In genomic region chr9:32049546-32049945, GRCm38 (mm10) we compare ENCODE assay signal across 24 mouse cellular contexts.
A peak's percentile ranks its signal among the peaks of the same experiment; 100 is the strongest.
DNase-seq lines count a peak whose midpoint lies in the region; ATAC-seq and TF ChIP-seq lines count a peak whose summit lies in the region.
"Had no signal": no experiment of that assay in that cellular context is flagged by ENCODE, and none has a peak within 500 bp of the region (broad histone marks: within the 10 kb centered on the region; RNA-seq: fewer than 3 reads in every experiment).

No protein-coding gene starts in this region.

- H3K4me2 ChIP-seq in kidney, embryonic 16.5 days (replicated peaks; ENCODE audit: low read depth, low read length) = no peak overlapping the region
- H3K4me2 ChIP-seq: embryonic facial prominence, embryonic 13.5 days; forebrain, embryonic 12.5 days; forebrain, embryonic 15.5 days; heart, embryonic 11.5 days; hindbrain, embryonic 12.5 days had no signal

- no peak overlapping the region for H3K4me3 ChIP-seq in heart, embryonic 10.5 days
- H3K4me3 ChIP-seq in kidney, embryonic 16.5 days (ENCODE audit: low read length) = no peak overlapping the region
- H3K4me3 ChIP-seq in liver, adult 2 months (ENCODE audit: insufficient read depth, low read depth, low read length) = no peak overlapping the region
- H3K4me3 ChIP-seq: embryonic facial prominence, embryonic 10.5 days; embryonic facial prominence, embryonic 13.5 days; erythroblast, embryonic 14.5 days; forebrain, embryonic 12.5 days; forebrain, embryonic 15.5 days; heart, adult 2 months; hindbrain, embryonic 12.5 days had no signal

- TF ChIP-seq CTCF in liver, adult 2 months (IDR thresholded peaks at IDR 0.05; ENCODE audit: low read depth, low read length) = no peak

- no peaks in the 10 kb centered on the region for H3K36me3 ChIP-seq in heart, embryonic 10.5 days
- no peaks in the 10 kb centered on the region for H3K36me3 ChIP-seq in kidney, embryonic 16.5 days (ENCODE audit: insufficient read depth, low read length)
- H3K36me3 ChIP-seq in liver, adult 2 months (ENCODE audit: control insufficient read depth, insufficient read depth, low read length) = no peaks in the 10 kb centered on the region
- H3K36me3 ChIP-seq: embryonic facial prominence, embryonic 10.5 days; embryonic facial prominence, embryonic 13.5 days; forebrain, embryonic 12.5 days; forebrain, embryonic 15.5 days; hindbrain, embryonic 12.5 days had no signal

- peaks cover 28% of the 10 kb centered on the region for H3K4me1 ChIP-seq in heart, embryonic 10.5 days
- peaks cover 23% of the 10 kb centered on the region for H3K4me1 ChIP-seq in kidney, embryonic 16.5 days (ENCODE audit: insufficient read depth, low read length)
- peaks cover 17% of the 10 kb centered on the region for H3K4me1 ChIP-seq in liver, adult 2 months (ENCODE audit: control insufficient read depth, insufficient read depth, low read length)
- H3K4me1 ChIP-seq: forebrain, embryonic 15.5 days had no signal

- peaks cover 28% of the 10 kb centered on the region; the same call in 1 of the 2 replicates for H3K79me2 ChIP-seq in liver, adult 2 months (ENCODE audit: control insufficient read depth, insufficient read depth, low read length)

- no peak for ATAC-seq in kidney, embryonic 16.5 days (ENCODE audit: low FRiP score, low TSS enrichment)
- ATAC-seq: activated CD4-positive, CD25-positive, alpha-beta regulatory T cell, adult 4 months; forebrain, embryonic 15.5 days had no signal

- 74% methylated on average over 6 of the region's 6 CpGs for WGBS in heart, embryonic 10.5 days
- 78% methylated on average over 6 of the region's 6 CpGs for WGBS in kidney, embryonic 16.5 days
- WGBS in liver, adult 2 months = 52% methylated on average over 6 of the region's 6 CpGs

- peak; percentile 41 for DNase-seq in heart, adult 11 months
- no peak for DNase-seq in heart, embryonic 10.5 days (ENCODE audit: low spot score)
- peak; percentile 60 for DNase-seq in kidney, adult 9 months
- peak; percentile 48 for DNase-seq in liver, adult 2 months (ENCODE audit: extremely low read depth, low read depth, low spot score)
- DNase-seq in liver = no peak
- no peak for DNase-seq in right cerebral cortex, postnatal 14 days
- DNase-seq: adrenal gland, adult 8-10 months; adrenal gland, postnatal 25 days; cerebellum, adult 11-12 months; cerebellum, adult 8-10 months; cerebellum, postnatal 10 days; cerebellum, postnatal 36 days; embryo, embryonic 11 days; gastrocnemius, postnatal 25 days; heart, adult 2 months had no signal

- no peaks in the 10 kb centered on the region for H3K9me3 ChIP-seq in heart, embryonic 10.5 days
- H3K9me3 ChIP-seq in kidney, embryonic 16.5 days (ENCODE audit: low read length) = no peaks in the 10 kb centered on the region
- H3K9me3 ChIP-seq: embryonic facial prominence, embryonic 10.5 days; embryonic facial prominence, embryonic 13.5 days; forebrain, embryonic 12.5 days; forebrain, embryonic 15.5 days; hindbrain, embryonic 12.5 days had no signal

- no peak overlapping the region for H3K9ac ChIP-seq in kidney, embryonic 16.5 days (replicated peaks; ENCODE audit: low read length)
- no peak overlapping the region for H3K9ac ChIP-seq in liver, adult 2 months (ENCODE audit: low read depth, low read length)
- H3K9ac ChIP-seq: embryonic facial prominence, embryonic 13.5 days; forebrain, embryonic 12.5 days; forebrain, embryonic 15.5 days; hindbrain, embryonic 12.5 days had no signal

- no peak for TF ChIP-seq POLR2A in liver, adult 2 months (IDR thresholded peaks at IDR 0.05; ENCODE audit: extremely low read depth, insufficient read depth, low read length)

- H3K27me3 ChIP-seq in heart, embryonic 10.5 days (ENCODE audit: insufficient read depth, poor library complexity, severe bottlenecking) = no peaks in the 10 kb centered on the region
- no peaks in the 10 kb centered on the region for H3K27me3 ChIP-seq in kidney, embryonic 16.5 days (ENCODE audit: insufficient read depth, low read length)
- H3K27me3 ChIP-seq in liver, adult 2 months (ENCODE audit: control insufficient read depth, insufficient read depth, low read length) = no peaks in the 10 kb centered on the region
- H3K27me3 ChIP-seq: embryonic facial prominence, embryonic 13.5 days; forebrain, embryonic 12.5 days; forebrain, embryonic 15.5 days; hindbrain, embryonic 12.5 days had no signal

- H3K27ac ChIP-seq in heart, embryonic 10.5 days = no peak overlapping the region
- no peak overlapping the region for H3K27ac ChIP-seq in kidney, embryonic 16.5 days (ENCODE audit: low read length)
- no peak overlapping the region for H3K27ac ChIP-seq in liver, adult 2 months (replicated peaks; ENCODE audit: insufficient read depth, low read depth, low read length)
- H3K27ac ChIP-seq: embryonic facial prominence, embryonic 10.5 days; embryonic facial prominence, embryonic 13.5 days; forebrain, embryonic 12.5 days; forebrain, embryonic 15.5 days; heart, adult 2 months; hindbrain, embryonic 12.5 days had no signal

Comparison
In these comparisons a context has a peak if more than half of its experiments do, and no peak if none do; other contexts are left out.
1. DNase-seq: peak in heart, adult 11 months (single experiment), kidney, adult 9 months (single experiment) and liver, adult 2 months (single experiment); none in heart, embryonic 10.5 days (single experiment), liver (single experiment) and right cerebral cortex, postnatal 14 days (single experiment).